Mouse (Mus musculus): Measurements from ENCODE around the gene Gm49416. TPM values are rescaled to one million over a fixed set of nuclear protein-coding genes. Genes with fewer than 3 reads are reported as not detected.
"Not testable (repeated sequence)": the region's sequence is repeated elsewhere in the genome, so short reads cannot be mapped to it uniquely, and the experiment has no call there.

The Gm49416 gene
- total RNA-seq, 2 experiments from 2014 or later = 2.0 to 2.9 TPM

- Histone ChIP-seq H3K4me3 (no peak overlapping the region), H3K27ac (no peak overlapping the region)
- DNase-seq (ENCODE audit: low spot score in 2 of 2) = no peak
- TF ChIP-seq CTCF (conservative IDR thresholded peaks at IDR 0.05) = no peak
Observed at GRCm38 (mm10) chr19:8853117-8853516, 35.6 kb upstream of the Gm49416 start.

DNA sequence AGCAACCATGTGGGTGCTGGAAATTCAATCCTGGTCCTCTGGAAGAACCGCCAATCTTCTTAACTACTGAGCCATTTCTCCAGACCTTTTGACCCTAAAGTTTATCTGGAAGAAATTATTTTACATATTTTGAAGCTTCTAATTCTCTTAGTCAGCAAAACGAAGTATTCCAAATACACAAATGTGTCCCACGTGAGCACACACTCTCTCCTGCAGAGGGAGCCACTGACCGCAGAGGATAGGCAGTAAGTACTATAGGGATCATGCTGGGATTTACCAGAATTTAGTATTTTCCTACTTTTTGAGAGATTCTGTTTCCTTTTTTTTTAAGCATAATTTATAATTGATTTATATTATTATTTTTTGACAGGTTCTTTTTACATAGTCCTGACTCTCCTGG is 31.0 kb upstream of the Gm49416 start:
- TF ChIP-seq CTCF (conservative IDR thresholded peaks at IDR 0.05) = peak; percentile 85
- H3K4me3 ChIP-seq = no peak overlapping the region
- DNase-seq (ENCODE audit: low spot score in 2 of 2) = peak in 1 of 2 experiments; percentile 47
- H3K27ac ChIP-seq = no peak overlapping the region

DNA sequence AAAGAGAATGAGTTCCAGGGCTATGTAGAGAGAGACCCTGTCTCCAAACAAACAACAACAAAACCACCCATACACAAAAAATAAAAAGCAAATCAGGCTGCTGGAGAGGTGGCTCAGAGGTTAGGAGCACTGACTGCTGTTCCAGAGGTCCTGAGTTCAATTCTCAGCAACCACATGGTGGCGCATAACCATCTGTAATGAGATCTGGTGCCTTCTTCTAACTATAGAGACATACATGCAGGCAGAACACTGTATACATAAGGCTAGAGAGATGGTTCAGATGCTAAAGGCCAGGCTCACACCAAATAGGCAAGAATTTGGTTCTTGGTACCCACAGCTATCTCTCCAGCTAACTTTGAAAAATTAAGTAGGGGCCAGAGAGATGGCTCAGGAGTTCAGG is 29.7 kb upstream of the Gm49416 start:
- DNase-seq (ENCODE audit: low spot score in 2 of 2) = no peak
- Histone ChIP-seq H3K4me3 (no peak overlapping the region), H3K27ac (no peak overlapping the region)
- peak; percentile 64 for TF ChIP-seq CTCF (conservative IDR thresholded peaks at IDR 0.05)

DNA sequence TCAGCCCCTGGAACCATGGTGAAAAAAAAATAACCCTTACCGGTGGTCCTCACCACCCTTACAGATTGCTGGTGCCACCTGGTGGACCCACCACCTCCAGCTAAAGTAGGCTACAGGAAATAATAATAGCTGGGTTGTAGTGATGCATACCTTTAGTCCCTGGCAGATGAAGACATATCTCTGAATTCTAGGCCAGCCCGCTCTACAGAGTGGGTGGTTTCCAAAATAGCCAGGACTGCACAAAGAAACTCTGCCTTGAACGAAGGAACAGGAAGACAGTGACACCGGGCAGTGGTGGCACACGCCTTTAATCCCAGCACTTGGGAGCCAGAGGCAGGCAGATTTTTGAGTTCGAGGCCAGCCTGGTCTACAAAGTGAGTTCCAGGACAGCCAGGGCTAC is 24.5 kb upstream of the Gm49416 start:
- no peak for DNase-seq (ENCODE audit: low spot score in 2 of 2)
- H3K27ac ChIP-seq = no peak overlapping the region
- H3K4me3 ChIP-seq = no peak overlapping the region
- no peak for TF ChIP-seq CTCF (conservative IDR thresholded peaks at IDR 0.05)

DNA sequence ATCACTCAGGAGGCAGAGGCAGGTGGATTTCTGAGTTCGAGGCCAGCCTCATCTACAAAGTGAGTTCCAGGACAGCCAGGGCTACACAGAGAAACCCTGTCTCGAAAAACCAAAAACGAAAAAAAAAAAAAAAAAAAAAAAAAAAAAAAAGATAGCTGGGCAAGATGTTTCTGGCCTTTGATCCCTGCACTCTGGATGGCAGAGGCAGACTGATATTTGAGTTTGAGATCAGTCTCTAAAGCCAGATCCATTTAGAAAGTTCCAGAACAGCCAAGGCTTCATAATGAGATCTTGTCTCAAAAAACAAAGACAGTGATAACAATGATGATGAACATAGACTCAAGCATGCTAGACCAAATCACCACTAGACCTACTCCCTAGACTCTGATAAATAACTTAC is 18.3 kb upstream of the Gm49416 start:
- not testable (repeated sequence) for DNase-seq (ENCODE audit: low spot score in 2 of 2); H3K4me3 ChIP-seq
- H3K27ac ChIP-seq = peak overlapping the region; percentile 94; the same call in 1 of the 2 replicates

GRCm38 (mm10) chr19:8870838-8871237 is 17.9 kb upstream of the Gm49416 start:
- DNase-seq (ENCODE audit: low spot score in 2 of 2) = no peak
- peak overlapping the region; percentile 94 for H3K27ac ChIP-seq
- peak overlapping the region; percentile 99 for H3K4me3 ChIP-seq
- TF ChIP-seq CTCF (conservative IDR thresholded peaks at IDR 0.05) = no peak

DNA sequence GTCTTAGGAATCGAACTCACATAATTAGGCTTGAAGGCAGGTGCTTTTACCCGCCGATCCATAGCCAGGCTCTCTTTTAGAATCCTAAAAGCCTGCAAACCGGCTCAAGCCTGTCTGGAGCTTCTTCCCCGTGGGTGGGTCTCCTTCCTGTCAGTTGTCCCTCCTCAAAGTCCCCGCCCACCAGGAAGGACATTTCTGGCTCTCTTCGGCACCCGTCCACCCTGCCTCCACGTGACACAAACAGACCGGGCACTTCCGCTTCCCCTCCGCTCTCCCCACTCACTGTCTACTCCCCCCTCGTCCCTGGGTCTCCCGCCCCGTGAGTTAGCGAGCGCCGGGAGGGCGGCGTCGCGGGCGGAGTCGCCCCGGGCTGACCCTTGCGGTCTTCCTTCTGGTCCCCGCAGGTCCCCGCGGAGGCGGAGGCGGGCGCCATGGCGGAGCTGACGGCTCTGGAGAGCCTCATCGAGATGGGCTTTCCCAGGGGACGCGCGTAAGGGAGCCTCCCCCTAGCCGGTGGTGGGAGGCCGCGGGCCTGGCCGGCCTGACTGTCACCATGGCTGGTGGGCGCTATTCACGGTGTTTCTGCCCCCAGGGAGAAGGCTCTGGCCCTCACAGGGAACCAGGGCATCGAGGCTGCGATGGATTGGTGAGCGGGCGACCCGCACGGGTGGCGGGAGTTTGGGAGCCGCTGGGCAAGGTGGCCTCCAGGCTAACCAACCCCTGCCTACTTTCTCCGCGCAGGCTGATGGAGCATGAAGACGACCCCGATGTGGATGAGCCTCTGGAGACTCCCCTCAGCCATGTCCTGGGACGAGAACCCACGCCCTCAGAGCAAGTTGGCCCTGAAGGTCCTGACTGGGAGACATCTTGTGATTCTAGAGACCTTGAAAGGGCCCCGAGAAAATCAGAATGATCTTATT is 17.2 kb upstream of the Gm49416 start, which contains the start of gene Ubxn1:
Gene Ubxn1 (plus strand): TSS at position 230 of the 920 bp plus-strand sequence.
- peak; percentile 99 for DNase-seq (ENCODE audit: low spot score in 2 of 2)
- no peak for TF ChIP-seq CTCF (conservative IDR thresholded peaks at IDR 0.05)
- H3K4me3 ChIP-seq = peak within 1 kb of the TSS; percentile 99
- H3K27ac ChIP-seq = peak within 1 kb of the TSS; percentile 94

- DNase-seq (ENCODE audit: low spot score in 2 of 2) = no peak
- no peak overlapping the region for H3K27ac ChIP-seq
- H3K4me3 ChIP-seq = peak overlapping the region; percentile 99
- TF ChIP-seq CTCF (conservative IDR thresholded peaks at IDR 0.05) = no peak
Observed at GRCm38 (mm10) chr19:8872266-8872840, 16.4 kb upstream of the Gm49416 start.

- TF ChIP-seq CTCF (conservative IDR thresholded peaks at IDR 0.05) = no peak
- H3K27ac ChIP-seq = no peak overlapping the region
- no peak for DNase-seq (ENCODE audit: low spot score in 2 of 2)
- no peak overlapping the region for H3K4me3 ChIP-seq
Observed at GRCm38 (mm10) chr19:8875031-8875430, 13.7 kb upstream of the Gm49416 start.

- peak; percentile 88 to 89 for DNase-seq (ENCODE audit: low spot score in 2 of 2)
- TF ChIP-seq CTCF (conservative IDR thresholded peaks at IDR 0.05) = no peak
- Histone ChIP-seq H3K4me3 (peak within 1 kb of the TSS; percentile 93), H3K27ac (peak within 1 kb of the TSS; percentile 91)
Observed at GRCm38 (mm10) chr19:8880311-8881033, 8.3 kb upstream of the Gm49416 start, which contains the start of gene Uqcc3. Uqcc3 (minus strand) TSS chr19:8880923.

GRCm38 (mm10) chr19:8881034-8881392 is 7.7 kb upstream of the Gm49416 start:
- no peak for DNase-seq (ENCODE audit: low spot score in 2 of 2)
- peak overlapping the region; percentile 91 for H3K27ac ChIP-seq
- TF ChIP-seq CTCF (conservative IDR thresholded peaks at IDR 0.05) = no peak

GRCm38 (mm10) chr19:8883616-8884015 is 5.1 kb upstream of the Gm49416 start, which contains the start of the genes Lbhd1 and Gm49403:
Lbhd1 (plus strand) TSS chr19:8883732.
Gm49403 (plus strand) TSS chr19:8883930.
- no peak for TF ChIP-seq CTCF (conservative IDR thresholded peaks at IDR 0.05)
- H3K27ac ChIP-seq = no peak within 1 kb of the TSS
- DNase-seq (ENCODE audit: low spot score in 2 of 2) = no peak

More at GRCm38 (mm10) chr19:8881034-8881392, 7.7 kb upstream of the Gm49416 start:
- peak overlapping the region; percentile 93 for H3K4me3 ChIP-seq

More at GRCm38 (mm10) chr19:8883616-8884015, 5.1 kb upstream of the Gm49416 start, which contains the start of the genes Lbhd1 and Gm49403:
- no peak within 1 kb of the TSS for H3K4me3 ChIP-seq
